Mouse (Mus musculus): ENCODE measurements around the gene Gm17428. TPM values are rescaled to one million over a fixed set of nuclear protein-coding genes. Genes with fewer than 3 reads are reported as not detected.

The Gm17428 gene
- total and polyA plus RNA-seq, 3 experiments: not detected

DNA sequence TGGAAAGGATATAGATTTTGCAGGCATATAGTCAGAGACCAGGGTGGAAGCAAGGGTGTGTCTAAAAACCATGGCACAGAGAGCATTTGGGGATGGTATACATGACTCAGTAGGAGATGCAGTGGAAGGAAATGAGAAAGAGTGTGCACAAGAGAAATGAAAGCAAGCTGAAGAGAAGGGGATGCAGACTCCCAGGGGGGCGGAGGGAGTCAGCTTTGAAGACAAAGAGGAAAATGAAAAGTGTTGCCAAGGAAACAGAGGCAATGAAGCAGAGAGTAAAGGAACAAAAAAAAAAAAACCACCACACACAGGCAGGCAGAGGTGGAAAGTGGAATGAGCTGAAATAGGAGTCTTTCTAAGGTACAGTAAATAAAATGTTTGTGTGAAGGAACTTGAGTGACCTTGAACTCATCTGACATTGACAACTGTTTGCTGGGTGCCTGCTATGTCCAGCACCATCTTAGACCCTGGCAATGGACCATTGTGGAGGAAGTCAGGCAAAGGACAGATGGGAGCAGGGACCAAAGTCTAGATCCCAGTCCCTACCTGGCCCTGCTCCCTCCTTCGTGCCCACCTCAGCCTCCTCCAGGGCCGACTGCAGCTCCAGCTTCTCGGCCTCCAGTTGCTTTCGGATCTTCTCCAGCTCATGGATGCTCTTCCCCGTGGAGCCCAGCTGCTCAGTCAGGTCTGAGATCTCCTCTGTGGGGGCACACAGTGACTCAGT, 2.5 kb upstream of the Gm17428 start:
- Histone ChIP-seq H3K27ac (ENCODE audit: insufficient read depth, low read depth) (no peak overlapping the region), H3K36me3 (replicated peaks in 1 of 2; ENCODE audit: control insufficient read depth in 1 of 2, insufficient read depth in 1 of 2, low read length in 1 of 2) (no peaks in the 10 kb centered on the region), H3K27me3 (replicated peaks) (peaks cover 39% of the 10 kb centered on the region), H3K9me3 (replicated peaks; ENCODE audit: low read length) (no peaks in the 10 kb centered on the region), H3K4me2 (ENCODE audit: insufficient read depth, low read depth, poor library complexity, severe bottlenecking) (no peak overlapping the region), H3K79me2 (replicated peaks; ENCODE audit: control insufficient read depth, extremely low read depth, insufficient read depth, poor library complexity, severe bottlenecking) (no peaks in the 10 kb centered on the region), H3K4me1 (ENCODE audit: control insufficient read depth in 1 of 2, insufficient read depth in 2 of 2) (peaks cover 5 to 26% of the 10 kb centered on the region in 2 experiments; a peak in 3 of 4 replicates), H3K4me3 (replicated peaks in 1 of 3; ENCODE audit: low read depth in 2 of 3, low read length in 2 of 3, poor library complexity in 1 of 3) (no peak overlapping the region), H3K9ac (ENCODE audit: insufficient read depth, low read depth) (no peak overlapping the region)
- dilution Hi-C loops (cut with MboI; ENCODE audit: extremely low pct_ligation_motif_present, extremely low pct_unique_long_range_greater_than_20kb, low sequenced_read_pairs) (no loop called here), in situ Hi-C loops (cut with MboI; ENCODE audit: low pct_ligation_motif_present, low pct_unique_long_range_greater_than_20kb, low sequenced_read_pairs) (no loop called here)
- TF ChIP-seq RCOR1 (conservative IDR thresholded peaks at IDR 0.05; ENCODE audit: low read depth, low read length): no peak
- TF ChIP-seq USF2 (conservative IDR thresholded peaks at IDR 0.05; ENCODE audit: low read depth, low read length): no peak
- TF ChIP-seq ZNF384 (IDR thresholded peaks at IDR 0.05; ENCODE audit: low read depth, low read length): peak; percentile 44; the same call in 1 of the 2 replicates
- TF ChIP-seq CHD2 (IDR thresholded peaks at IDR 0.05; ENCODE audit: low read length): no peak
- DNase-seq (ENCODE audit: extremely low read depth): peak; percentile 53

DNA sequence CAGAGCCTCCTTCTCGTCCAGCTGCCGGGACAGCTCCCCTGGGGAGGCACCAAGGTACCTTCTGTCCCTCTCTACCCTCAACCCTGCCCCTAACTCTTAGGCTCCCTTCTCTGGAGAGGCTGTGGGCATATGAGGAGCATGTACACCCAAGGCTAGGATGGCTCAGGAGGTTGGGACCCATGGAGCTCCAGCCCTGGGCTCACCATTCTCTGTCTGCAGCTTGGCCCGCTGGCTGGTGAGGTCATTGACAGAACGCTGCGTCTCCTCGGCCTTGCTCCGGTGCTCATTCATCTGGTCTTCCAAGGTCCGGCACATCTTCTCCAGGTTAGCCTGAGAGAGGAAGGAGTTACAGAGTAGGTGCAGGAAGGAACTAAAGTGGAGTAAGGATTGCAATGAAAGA, 1.9 kb downstream of the Gm17428 start:
- H3K4me1 ChIP-seq (ENCODE audit: control insufficient read depth in 1 of 2, insufficient read depth in 2 of 2): peaks cover 5 to 11% of the 10 kb centered on the region in 2 experiments; a peak in 3 of 4 replicates
- no peaks in the 10 kb centered on the region for H3K79me2 ChIP-seq (replicated peaks; ENCODE audit: control insufficient read depth, extremely low read depth, insufficient read depth, poor library complexity, severe bottlenecking)
- H3K27me3 ChIP-seq (replicated peaks): peaks cover 41% of the 10 kb centered on the region
- no peak overlapping the region for H3K9ac ChIP-seq (ENCODE audit: insufficient read depth, low read depth)
- H3K36me3 ChIP-seq (replicated peaks in 1 of 2; ENCODE audit: control insufficient read depth in 1 of 2, insufficient read depth in 1 of 2, low read length in 1 of 2): no peaks in the 10 kb centered on the region
- no peak for DNase-seq (ENCODE audit: extremely low read depth)
- TF ChIP-seq POLR2AphosphoS2 (IDR thresholded peaks at IDR 0.05; ENCODE audit: low read depth, low read length) (no peak), ZKSCAN1 (IDR thresholded peaks at IDR 0.05; ENCODE audit: borderline replicate concordance, low read depth, low read length) (no peak), JUND (conservative IDR thresholded peaks at IDR 0.05; ENCODE audit: low read depth, low read length) (no peak), NELFE (IDR thresholded peaks at IDR 0.05; ENCODE audit: low read depth, low read length) (no peak), MYC (IDR thresholded peaks at IDR 0.05; ENCODE audit: low read depth, low read length) (no peak), RAD21 (IDR thresholded peaks at IDR 0.05; ENCODE audit: low read depth, low read length) (no peak)
- H3K9me3 ChIP-seq (replicated peaks; ENCODE audit: low read length): no peaks in the 10 kb centered on the region
- no peak overlapping the region for H3K4me2 ChIP-seq (ENCODE audit: insufficient read depth, low read depth, poor library complexity, severe bottlenecking)
- no peak overlapping the region for H3K27ac ChIP-seq (ENCODE audit: insufficient read depth, low read depth)
- dilution Hi-C loops (cut with MboI; ENCODE audit: extremely low pct_ligation_motif_present, extremely low pct_unique_long_range_greater_than_20kb, low sequenced_read_pairs): no loop called here
- no peak overlapping the region for H3K4me3 ChIP-seq (replicated peaks in 1 of 3; ENCODE audit: low read depth in 2 of 3, low read length in 2 of 3, poor library complexity in 1 of 3)
- in situ Hi-C loops (cut with MboI; ENCODE audit: low pct_ligation_motif_present, low pct_unique_long_range_greater_than_20kb, low sequenced_read_pairs): no loop called here

DNA sequence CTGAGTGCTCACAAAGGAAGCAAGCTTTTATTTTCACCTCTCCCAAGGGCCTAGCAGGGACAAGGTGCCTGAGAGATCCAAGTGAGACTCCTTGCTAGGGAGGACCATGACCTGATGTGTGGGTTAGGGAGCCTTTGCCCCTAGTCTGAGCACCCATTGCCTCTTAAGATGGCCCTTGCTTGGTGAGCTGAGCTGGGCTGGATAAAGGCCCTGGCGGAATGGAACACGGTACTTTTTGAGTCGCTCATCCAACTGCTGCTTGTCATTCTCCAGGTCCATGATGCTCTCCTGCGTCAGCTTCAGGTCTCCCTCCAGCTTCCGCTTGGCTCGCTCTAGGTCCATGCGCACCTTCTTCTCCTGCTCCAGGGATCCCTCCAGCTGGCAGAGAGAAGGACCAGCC, 5.2 kb downstream of the Gm17428 start:
- Histone ChIP-seq H3K79me2 (replicated peaks; ENCODE audit: control insufficient read depth, extremely low read depth, insufficient read depth, poor library complexity, severe bottlenecking) (no peaks in the 10 kb centered on the region), H3K4me3 (replicated peaks in 1 of 3; ENCODE audit: low read depth in 2 of 3, low read length in 2 of 3, poor library complexity in 1 of 3) (no peak overlapping the region), H3K36me3 (replicated peaks in 1 of 2; ENCODE audit: control insufficient read depth in 1 of 2, insufficient read depth in 1 of 2, low read length in 1 of 2) (no peaks in the 10 kb centered on the region), H3K9me3 (replicated peaks; ENCODE audit: low read length) (no peaks in the 10 kb centered on the region), H3K9ac (ENCODE audit: insufficient read depth, low read depth) (no peak overlapping the region), H3K4me1 (ENCODE audit: control insufficient read depth in 1 of 2, insufficient read depth in 2 of 2) (no peaks in the 10 kb centered on the region), H3K27ac (ENCODE audit: insufficient read depth, low read depth) (no peak overlapping the region), H3K4me2 (ENCODE audit: insufficient read depth, low read depth, poor library complexity, severe bottlenecking) (no peak overlapping the region), H3K27me3 (replicated peaks) (peaks cover 53% of the 10 kb centered on the region)
- dilution Hi-C loops (cut with MboI; ENCODE audit: extremely low pct_ligation_motif_present, extremely low pct_unique_long_range_greater_than_20kb, low sequenced_read_pairs): no loop called here
- in situ Hi-C loops (cut with MboI; ENCODE audit: low pct_ligation_motif_present, low pct_unique_long_range_greater_than_20kb, low sequenced_read_pairs): no loop called here
- no peak for DNase-seq (ENCODE audit: extremely low read depth)
- TF ChIP-seq UBTF (IDR thresholded peaks at IDR 0.05; ENCODE audit: low read depth, low read length) (no peak), HCFC1 (IDR thresholded peaks at IDR 0.05; ENCODE audit: low read depth, low read length) (no peak), MAX (IDR thresholded peaks at IDR 0.05; ENCODE audit: low read length) (no peak), TCF12 (IDR thresholded peaks at IDR 0.05; ENCODE audit: low read depth, low read length) (no peak), NRF1 (IDR thresholded peaks at IDR 0.05; ENCODE audit: low read depth, low read length) (no peak), IRF4 (IDR thresholded peaks at IDR 0.05; ENCODE audit: low read depth, low read length) (no peak), MEF2A (IDR thresholded peaks at IDR 0.05; ENCODE audit: borderline replicate concordance, low read depth, low read length) (no peak), RCOR1 (conservative IDR thresholded peaks at IDR 0.05; ENCODE audit: low read depth, low read length) (no peak), SMC3 (IDR thresholded peaks at IDR 0.05; ENCODE audit: low read depth, low read length) (no peak), MYC (IDR thresholded peaks at IDR 0.05; ENCODE audit: low read depth, low read length) (no peak), NELFE (IDR thresholded peaks at IDR 0.05; ENCODE audit: low read depth, low read length) (no peak), GABPA (IDR thresholded peaks at IDR 0.05; ENCODE audit: insufficient replicate concordance, low read depth, low read length) (no peak), KAT2A (IDR thresholded peaks at IDR 0.05; ENCODE audit: insufficient replicate concordance, low read length) (no peak), RAD21 (IDR thresholded peaks at IDR 0.05; ENCODE audit: low read depth, low read length) (no peak), JUN (IDR thresholded peaks at IDR 0.05; ENCODE audit: insufficient read depth, low read depth, low read length) (no peak), POLR2A (IDR thresholded peaks at IDR 0.05; ENCODE audit: low read depth, low read length) (no peak)

All from CH12.LX (cell line).